8 mouse cellular contexts compared by ENCODE assay signal in the genomic region with DNA sequence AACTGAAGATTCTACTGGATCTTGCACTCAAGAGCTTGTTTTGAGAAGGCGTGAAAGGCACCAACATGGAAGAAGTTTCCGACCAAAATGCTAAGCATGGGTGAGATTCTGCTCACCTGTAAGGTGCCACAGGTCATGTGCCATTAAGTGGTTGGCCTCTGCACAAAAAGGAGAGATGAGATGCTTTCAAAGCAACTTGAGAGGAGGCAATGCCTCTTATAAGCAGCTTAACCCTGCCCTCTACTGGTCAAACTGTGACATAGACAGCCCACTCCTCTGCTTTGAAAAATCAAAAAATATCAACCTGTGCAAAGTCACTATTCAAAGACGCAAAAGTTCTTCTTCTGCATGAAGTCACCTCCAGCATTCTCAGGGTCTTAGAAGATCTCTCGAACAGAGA. TPM values are rescaled to one million over a fixed set of nuclear protein-coding genes. Genes with fewer than 3 reads are reported as not detected.
DNase-seq lines count a peak whose midpoint lies in the region; ATAC-seq and TF ChIP-seq lines count a peak whose summit lies in the region.

No protein-coding gene starts in this region.

- H3K27me3 ChIP-seq in hindbrain, embryonic 11.5 days (ENCODE audit: control insufficient read depth, insufficient read depth, low read length) = no peaks in the 10 kb centered on the region
- no peaks in the 10 kb centered on the region for H3K27me3 ChIP-seq in midbrain, embryonic 15.5 days (replicated peaks)

- H3K9ac ChIP-seq in hindbrain, embryonic 11.5 days (ENCODE audit: low read depth, low read length) = no peak overlapping the region
- H3K9ac ChIP-seq in midbrain, embryonic 15.5 days = no peak overlapping the region

- H3K4me1 ChIP-seq in bone marrow macrophage, adult 2 months (ENCODE audit: control insufficient read depth, insufficient read depth, low read length) = peaks cover 4% of the 10 kb centered on the region
- no peaks in the 10 kb centered on the region for H3K4me1 ChIP-seq in hindbrain, embryonic 11.5 days (replicated peaks; ENCODE audit: control insufficient read depth, insufficient read depth, low read length)
- no peaks in the 10 kb centered on the region for H3K4me1 ChIP-seq in midbrain, embryonic 15.5 days

- no peak overlapping the region for H3K4me2 ChIP-seq in hindbrain, embryonic 11.5 days (replicated peaks; ENCODE audit: low read depth, low read length)
- H3K4me2 ChIP-seq in midbrain, embryonic 15.5 days = no peak overlapping the region

- ATAC-seq in hindbrain, embryonic 11.5 days (ENCODE audit: low FRiP score) = 0 out of 2 replicates have a peak, but pooled peaks have one; percentile 45
- peak; percentile 77 for ATAC-seq in midbrain, embryonic 15.5 days (replicated peaks)

- H3K36me3 ChIP-seq in hindbrain, embryonic 11.5 days (ENCODE audit: control insufficient read depth, insufficient read depth, low read length) = no peaks in the 10 kb centered on the region
- H3K36me3 ChIP-seq in midbrain, embryonic 15.5 days (replicated peaks) = no peaks in the 10 kb centered on the region

- no peak for TF ChIP-seq POLR2A in bone marrow macrophage, adult 2 months (IDR thresholded peaks at IDR 0.05; ENCODE audit: borderline replicate concordance, low read depth, low read length)

- H3K4me3 ChIP-seq in bone marrow macrophage, adult 2 months (ENCODE audit: insufficient read depth, low read length) = no peak overlapping the region
- H3K4me3 ChIP-seq in hindbrain, embryonic 11.5 days (ENCODE audit: low read depth, low read length) = no peak overlapping the region
- H3K4me3 ChIP-seq in midbrain, embryonic 15.5 days = no peak overlapping the region

- H3K9me3 ChIP-seq in hindbrain, embryonic 11.5 days (ENCODE audit: control insufficient read depth, low read length) = no peaks in the 10 kb centered on the region
- H3K9me3 ChIP-seq in midbrain, embryonic 15.5 days = no peaks in the 10 kb centered on the region

- 45% methylated on average over 4 of the region's 4 CpGs for WGBS in hindbrain, embryonic 11.5 days
- WGBS in midbrain, embryonic 15.5 days = 43% methylated on average over 4 of the region's 4 CpGs

- peak; percentile 7 for DNase-seq in adrenal gland, postnatal 10 days
- DNase-seq in adrenal gland, postnatal 36 days = no peak
- DNase-seq in left cerebral cortex, postnatal 14 days (ENCODE audit: low spot score in 2 of 2) = peak; percentile 17 to 33
- no peak for DNase-seq in left cerebral cortex, postnatal 36 days (ENCODE audit: low spot score in 2 of 2)
- peak; percentile 72 for DNase-seq in hindbrain, embryonic 11.5 days (ENCODE audit: low spot score)
- no peak for DNase-seq in urinary bladder, postnatal 10 days (ENCODE audit: low spot score)

- TF ChIP-seq CTCF in bone marrow macrophage, adult 2 months (IDR thresholded peaks at IDR 0.05; ENCODE audit: low read depth, low read length) = peak; percentile 26; the same call in 1 of the 2 replicates

- intact Hi-C loops in left cerebral cortex, postnatal 14 days (cut with DNase I) = loop anchor here (10.0 kb wide), 1 partner anchor 830 kb away; no protein-coding TSS in a partner anchor
- intact Hi-C loops in left cerebral cortex, postnatal 36 days (cut with DNase I) = loop anchor here (5.0 kb wide), 1 partner anchor 828 kb away; no protein-coding TSS in a partner anchor

- H3K27ac ChIP-seq in bone marrow macrophage, adult 2 months (ENCODE audit: insufficient read depth, low read depth, low read length) = no peak overlapping the region
- no peak overlapping the region for H3K27ac ChIP-seq in hindbrain, embryonic 11.5 days (ENCODE audit: low read depth, low read length)
- H3K27ac ChIP-seq in midbrain, embryonic 15.5 days = no peak overlapping the region

RNA-seq across cellular contexts. Expression of gene Rsu1, which starts 6.3 kb away (rescaled TPM):
- total RNA-seq in adrenal gland, postnatal 10 days (2021) = 10 to 100 TPM; 69.7 to 79.9 TPM
- total RNA-seq in adrenal gland, postnatal 36 days (2021) = 10 to 100 TPM; 72.3 to 73.5 TPM
- total RNA-seq in left cerebral cortex, postnatal 14 days (2021) = 10 to 100 TPM; 42.1 to 46.1 TPM
- total RNA-seq in left cerebral cortex, postnatal 36 days (2021) = 10 to 100 TPM; 29.8 to 33.3 TPM
- 139 and 143 TPM in 2 replicates for polyA plus RNA-seq in bone marrow macrophage, adult 2 months (2012; ENCODE audit: insufficient read depth, insufficient read length, missing spikeins)
- polyA plus RNA-seq in hindbrain, embryonic 11.5 days (2014; fragmentation: Nextera tagmentation; extraction: Ambion mirVana) = 81.1 and 84.5 TPM in 2 replicates
- polyA plus RNA-seq in midbrain, embryonic 15.5 days (2015; fragmentation: Nextera tagmentation; extraction: Ambion mirVana) = 59.0 and 63.0 TPM in 2 replicates

Comparison
In these comparisons a context has a peak if more than half of its experiments do, and no peak if none do; other contexts are left out.
1. DNase-seq: peak in adrenal gland, postnatal 10 days (single experiment), left cerebral cortex, postnatal 14 days (2 of 2) and hindbrain, embryonic 11.5 days (single experiment); none in adrenal gland, postnatal 36 days (0 of 2), left cerebral cortex, postnatal 36 days (0 of 2) and urinary bladder, postnatal 10 days (single experiment).